In the genomic region with DNA sequence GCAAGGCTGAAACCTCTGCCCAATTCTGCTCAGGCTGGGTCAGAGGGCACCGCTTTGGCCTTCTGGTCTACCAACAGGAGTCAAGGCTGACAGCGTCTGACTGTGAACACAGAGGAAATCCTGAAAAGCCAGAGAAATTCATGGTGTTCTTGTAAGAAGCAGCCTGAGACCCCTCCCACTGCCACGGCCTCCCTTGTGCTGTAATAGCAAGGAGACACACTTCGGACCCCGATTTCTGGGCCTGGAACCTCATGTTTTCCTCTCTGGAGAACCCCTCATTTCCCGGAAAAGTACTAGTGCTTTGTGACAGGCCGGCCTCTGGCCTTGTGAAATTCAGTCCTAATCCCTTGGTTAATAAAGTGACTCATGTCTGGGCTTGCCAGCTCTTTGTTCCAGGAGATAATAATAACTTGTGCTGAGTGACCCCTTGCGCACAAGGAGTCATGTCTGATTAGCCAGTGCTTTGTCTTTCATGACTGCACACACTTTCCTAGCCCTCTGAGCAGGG, we compare ENCODE assay signal across 9 mouse cellular contexts. TPM values are rescaled to one million over a fixed set of nuclear protein-coding genes. Genes with fewer than 3 reads are reported as not detected.
DNase-seq lines count a peak whose midpoint lies in the region; ATAC-seq lines count a peak whose summit lies in the region.
"Had no signal": no experiment of that assay in that cellular context is flagged by ENCODE, and none has a peak within 500 bp of the region (broad histone marks: within the 10 kb centered on the region; RNA-seq: fewer than 3 reads in every experiment).

No protein-coding gene starts in this region.

- no peak overlapping the region for H3K4me2 ChIP-seq in embryonic facial prominence, embryonic 15.5 days (replicated peaks)
- H3K4me2 ChIP-seq in kidney, embryonic 15.5 days: no peak overlapping the region

- H3K36me3 ChIP-seq in heart, embryonic 10.5 days: no peaks in the 10 kb centered on the region
- H3K36me3 ChIP-seq in embryonic facial prominence, embryonic 15.5 days: no peaks in the 10 kb centered on the region
- H3K36me3 ChIP-seq in kidney, embryonic 15.5 days: no peaks in the 10 kb centered on the region

- peaks cover 23% of the 10 kb centered on the region for H3K4me1 ChIP-seq in heart, embryonic 10.5 days
- H3K4me1 ChIP-seq in embryonic facial prominence, embryonic 15.5 days: peaks cover 48% of the 10 kb centered on the region
- peaks cover 21% of the 10 kb centered on the region for H3K4me1 ChIP-seq in kidney, embryonic 15.5 days

- no peak overlapping the region for H3K9ac ChIP-seq in embryonic facial prominence, embryonic 15.5 days
- no peak overlapping the region for H3K9ac ChIP-seq in kidney, embryonic 15.5 days

- H3K27me3 ChIP-seq in heart, embryonic 10.5 days (ENCODE audit: insufficient read depth, poor library complexity, severe bottlenecking): no peaks in the 10 kb centered on the region
- H3K27me3 ChIP-seq in embryonic facial prominence, embryonic 15.5 days: no peaks in the 10 kb centered on the region
- H3K27me3 ChIP-seq in kidney, embryonic 15.5 days: no peaks in the 10 kb centered on the region

- intact Hi-C loops in heart, postnatal 14 days (cut with DNase I): loop anchor here (5.0 kb wide), 1 partner anchor 33 kb away; no protein-coding TSS in a partner anchor

- no peak overlapping the region for H3K27ac ChIP-seq in heart, embryonic 10.5 days
- peak overlapping the region; percentile 68 for H3K27ac ChIP-seq in embryonic facial prominence, embryonic 15.5 days (replicated peaks)
- H3K27ac ChIP-seq in kidney, embryonic 15.5 days: no peak overlapping the region

- no peaks in the 10 kb centered on the region for H3K9me3 ChIP-seq in heart, embryonic 10.5 days
- no peaks in the 10 kb centered on the region for H3K9me3 ChIP-seq in embryonic facial prominence, embryonic 15.5 days (replicated peaks)
- H3K9me3 ChIP-seq in kidney, embryonic 15.5 days (replicated peaks): no peaks in the 10 kb centered on the region

- no peak for ATAC-seq in embryonic facial prominence, embryonic 15.5 days (ENCODE audit: insufficient number of reproducible peaks, low FRiP score, low TSS enrichment, low read depth)
- no peak for ATAC-seq in kidney, embryonic 15.5 days (replicated peaks; ENCODE audit: low FRiP score)

- 83% methylated on average over 8 of the region's 8 CpGs for WGBS in heart, embryonic 10.5 days
- 74% methylated on average over 8 of the region's 8 CpGs for WGBS in embryonic facial prominence, embryonic 15.5 days
- 85% methylated on average over 8 of the region's 8 CpGs for WGBS in kidney, embryonic 15.5 days

- DNase-seq in heart, adult 18-20 months: peak; percentile 64 to 78
- DNase-seq in heart, embryonic 10.5 days (ENCODE audit: low spot score): no peak
- DNase-seq in Muller cell, postnatal 12 days (ENCODE audit: inconsistent ontology term): peak; percentile 74
- peak; percentile 37 to 44 for DNase-seq in heart, postnatal 14 days
- DNase-seq in kidney, adult 9 months: no peak
- DNase-seq in liver: no peak
- DNase-seq: kidney, postnatal 36 days had no signal

- H3K4me3 ChIP-seq in heart, embryonic 10.5 days: no peak overlapping the region
- no peak overlapping the region for H3K4me3 ChIP-seq in embryonic facial prominence, embryonic 15.5 days (replicated peaks)
- H3K4me3 ChIP-seq in kidney, embryonic 15.5 days (replicated peaks): no peak overlapping the region

RNA-seq across cellular contexts. Expression of gene Hdac4, which starts 19.7 kb away (rescaled TPM):
- 10 to 100 TPM; 35.2 to 42.7 TPM for total RNA-seq in heart, adult 18-20 months (2021)
- 9.7 and 14.2 TPM in 2 replicates for polyA plus RNA-seq in heart, embryonic 10.5 days (2016; fragmentation: Nextera tagmentation; extraction: Ambion mirVana)
- 27.5 and 28.9 TPM in 2 replicates for polyA plus RNA-seq in embryonic facial prominence, embryonic 15.5 days (2015; fragmentation: Nextera tagmentation; extraction: Ambion mirVana)
- total RNA-seq in heart, postnatal 14 days (2021): 10 to 100 TPM; 35.4 to 36.2 TPM
- polyA plus RNA-seq in kidney, embryonic 15.5 days (2015; fragmentation: Nextera tagmentation; extraction: Ambion mirVana): 16.6 and 18.1 TPM in 2 replicates

Comparison
In these comparisons a context has a peak if more than half of its experiments do, and no peak if none do; other contexts are left out.
1. DNase-seq: peak in heart, adult 18-20 months (2 of 2), Muller cell, postnatal 12 days (single experiment) and heart, postnatal 14 days (2 of 2); none in heart, embryonic 10.5 days (single experiment), kidney, adult 9 months (single experiment) and liver (single experiment).